Comparison of ENCODE assay signal across 10 mouse cellular contexts in the genomic region with DNA sequence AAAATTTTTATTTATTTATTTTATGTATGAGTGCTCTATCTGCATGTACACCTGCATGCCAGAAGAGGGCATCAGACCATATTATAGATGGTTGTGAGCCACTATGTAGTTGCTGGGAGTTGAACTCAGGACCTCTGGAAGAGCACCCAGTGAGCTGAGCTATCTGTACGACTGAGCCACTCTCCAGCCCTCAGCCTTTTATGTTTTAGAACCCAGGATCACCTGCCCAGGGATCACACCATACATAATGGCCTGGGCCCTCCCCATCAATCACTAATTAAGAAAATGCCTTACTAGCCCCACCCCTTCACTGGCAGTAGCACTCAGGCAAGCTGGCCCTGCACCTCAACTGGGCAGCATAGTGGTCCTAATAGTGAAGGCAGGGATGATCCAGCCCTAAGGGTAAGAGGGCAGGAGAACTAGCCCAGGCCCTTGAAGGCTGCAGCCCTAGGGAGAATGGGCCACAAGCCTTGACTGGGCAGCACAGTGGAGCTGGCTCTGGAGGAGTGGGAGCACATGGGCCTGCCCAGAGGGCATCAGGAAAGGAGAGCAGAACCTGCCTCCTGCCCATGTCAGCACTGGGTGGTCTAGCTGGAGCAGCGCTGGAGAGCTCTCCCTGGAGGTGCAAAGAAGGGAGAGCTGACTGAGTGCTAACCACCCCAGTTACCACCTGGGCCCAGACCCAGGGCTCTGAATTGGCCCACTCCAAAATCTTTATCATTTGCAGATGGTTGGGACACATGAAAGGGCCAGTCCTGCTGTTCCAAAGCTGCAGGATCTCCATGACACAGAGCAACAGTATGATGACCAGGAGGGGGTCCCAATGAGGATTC. TPM values are rescaled to one million over a fixed set of nuclear protein-coding genes. Genes with fewer than 3 reads are reported as not detected.
DNase-seq lines count a peak whose midpoint lies in the region; ATAC-seq and TF ChIP-seq lines count a peak whose summit lies in the region.
"Had no signal": no experiment of that assay in that cellular context is flagged by ENCODE, and none has a peak within 500 bp of the region (broad histone marks: within the 10 kb centered on the region; RNA-seq: fewer than 3 reads in every experiment).

No protein-coding gene starts in this region.

- TF ChIP-seq CTCF in midbrain, postnatal 0 days (IDR thresholded peaks at IDR 0.05): no peak
- TF ChIP-seq CTCF in hindbrain, postnatal 0 days (IDR thresholded peaks at IDR 0.05; ENCODE audit: low read depth): no peak
- TF ChIP-seq CTCF in thymus, adult 2 months (IDR thresholded peaks at IDR 0.05; ENCODE audit: borderline replicate concordance, control insufficient read depth, extremely low read depth, insufficient read depth, low read length, poor library complexity): no peak

- H3K9me3 ChIP-seq in intestine, embryonic 14.5 days (ENCODE audit: control insufficient read depth, low read length): peaks cover 4% of the 10 kb centered on the region; the same call in 1 of the 2 replicates
- H3K9me3 ChIP-seq in intestine, embryonic 16.5 days (ENCODE audit: control insufficient read depth, low read length): no peaks in the 10 kb centered on the region
- no peaks in the 10 kb centered on the region for H3K9me3 ChIP-seq in midbrain, embryonic 11.5 days (ENCODE audit: control insufficient read depth, low read length)
- no peaks in the 10 kb centered on the region for H3K9me3 ChIP-seq in midbrain, postnatal 0 days (ENCODE audit: low read length)
- no peaks in the 10 kb centered on the region for H3K9me3 ChIP-seq in forebrain, embryonic 14.5 days (replicated peaks; ENCODE audit: control insufficient read depth, low read length)
- no peaks in the 10 kb centered on the region for H3K9me3 ChIP-seq in hindbrain, postnatal 0 days (ENCODE audit: low read length)
- H3K9me3 ChIP-seq: neural tube, embryonic 12.5 days had no signal

- no peaks in the 10 kb centered on the region for H3K36me3 ChIP-seq in intestine, embryonic 14.5 days (ENCODE audit: control insufficient read depth, insufficient read depth, low read length)
- no peaks in the 10 kb centered on the region for H3K36me3 ChIP-seq in intestine, embryonic 16.5 days (ENCODE audit: control insufficient read depth, insufficient read depth, low read length)
- H3K36me3 ChIP-seq in midbrain, embryonic 11.5 days (ENCODE audit: control insufficient read depth, insufficient read depth, low read length): no peaks in the 10 kb centered on the region
- no peaks in the 10 kb centered on the region for H3K36me3 ChIP-seq in midbrain, postnatal 0 days (ENCODE audit: insufficient read depth, low read length)
- no peaks in the 10 kb centered on the region for H3K36me3 ChIP-seq in forebrain, embryonic 14.5 days (ENCODE audit: control insufficient read depth, insufficient read depth, low read length)
- no peaks in the 10 kb centered on the region for H3K36me3 ChIP-seq in hindbrain, postnatal 0 days (ENCODE audit: insufficient read depth, low read length)
- no peaks in the 10 kb centered on the region for H3K36me3 ChIP-seq in thymus, adult 2 months (ENCODE audit: control insufficient read depth, insufficient read depth, low read length)
- H3K36me3 ChIP-seq: neural tube, embryonic 12.5 days had no signal

- no peak overlapping the region for H3K27ac ChIP-seq in intestine, embryonic 14.5 days (ENCODE audit: low read depth)
- H3K27ac ChIP-seq in intestine, embryonic 16.5 days (ENCODE audit: low read length): no peak overlapping the region
- no peak overlapping the region for H3K27ac ChIP-seq in midbrain, embryonic 11.5 days (ENCODE audit: low read depth, low read length)
- no peak overlapping the region for H3K27ac ChIP-seq in midbrain, postnatal 0 days (ENCODE audit: low read depth, low read length)
- no peak overlapping the region for H3K27ac ChIP-seq in forebrain, embryonic 14.5 days (ENCODE audit: low read depth, low read length)
- no peak overlapping the region for H3K27ac ChIP-seq in hindbrain, postnatal 0 days
- no peak overlapping the region for H3K27ac ChIP-seq in thymus, adult 2 months (ENCODE audit: control insufficient read depth, insufficient read depth, low read length)
- H3K27ac ChIP-seq: kidney, postnatal 0 days; neural tube, embryonic 12.5 days had no signal

- H3K27me3 ChIP-seq in intestine, embryonic 14.5 days (replicated peaks; ENCODE audit: control insufficient read depth, insufficient read depth, low read length): no peaks in the 10 kb centered on the region
- no peaks in the 10 kb centered on the region for H3K27me3 ChIP-seq in intestine, embryonic 16.5 days (replicated peaks; ENCODE audit: control insufficient read depth, insufficient read depth, low read length)
- H3K27me3 ChIP-seq in midbrain, embryonic 11.5 days (ENCODE audit: control insufficient read depth, insufficient read depth, low read length): no peaks in the 10 kb centered on the region
- 0 out of 2 replicates have a peak, but pooled peaks cover 5% of the 10 kb centered on the region for H3K27me3 ChIP-seq in midbrain, postnatal 0 days (ENCODE audit: insufficient read depth, low read length)
- H3K27me3 ChIP-seq in forebrain, embryonic 14.5 days (replicated peaks; ENCODE audit: control insufficient read depth, insufficient read depth, low read length): no peaks in the 10 kb centered on the region
- no peaks in the 10 kb centered on the region for H3K27me3 ChIP-seq in hindbrain, postnatal 0 days (ENCODE audit: insufficient read depth, low read length)
- H3K27me3 ChIP-seq in thymus, adult 2 months (ENCODE audit: control insufficient read depth, insufficient read depth, low read length): no peaks in the 10 kb centered on the region
- H3K27me3 ChIP-seq: neural tube, embryonic 12.5 days had no signal

- H3K4me2 ChIP-seq in intestine, embryonic 14.5 days (ENCODE audit: low read length): no peak overlapping the region
- no peak overlapping the region for H3K4me2 ChIP-seq in intestine, embryonic 16.5 days (ENCODE audit: low read depth, low read length)
- no peak overlapping the region for H3K4me2 ChIP-seq in midbrain, embryonic 11.5 days
- no peak overlapping the region for H3K4me2 ChIP-seq in midbrain, postnatal 0 days (ENCODE audit: low read depth, low read length, poor library complexity, severe bottlenecking)
- H3K4me2 ChIP-seq in forebrain, embryonic 14.5 days (ENCODE audit: low read length): no peak overlapping the region
- H3K4me2 ChIP-seq in hindbrain, postnatal 0 days (ENCODE audit: low read depth, low read length): no peak overlapping the region

- 84% methylated on average over 2 of the region's 2 CpGs for WGBS in intestine, embryonic 14.5 days
- WGBS in intestine, embryonic 16.5 days: 75% methylated on average over 2 of the region's 2 CpGs
- 79% methylated on average over 2 of the region's 2 CpGs for WGBS in midbrain, embryonic 11.5 days
- WGBS in midbrain, postnatal 0 days: 72% methylated on average over 2 of the region's 2 CpGs
- 83% methylated on average over 2 of the region's 2 CpGs for WGBS in forebrain, embryonic 14.5 days
- WGBS in hindbrain, postnatal 0 days: 65% methylated on average over 2 of the region's 2 CpGs
- WGBS in thymus, adult 2 months: 95% methylated on average over 2 of the region's 2 CpGs

- TF ChIP-seq POLR2A in thymus, adult 2 months (IDR thresholded peaks at IDR 0.05; ENCODE audit: control insufficient read depth, extremely low read depth, insufficient read depth, low read length, poor library complexity): no peak

- 0 out of 2 replicates have a peak, but pooled peaks cover 3% of the 10 kb centered on the region for H3K4me1 ChIP-seq in intestine, embryonic 14.5 days (replicated peaks; ENCODE audit: control insufficient read depth, insufficient read depth, low read length)
- H3K4me1 ChIP-seq in intestine, embryonic 16.5 days (ENCODE audit: control insufficient read depth, insufficient read depth, low read length): peaks cover 7% of the 10 kb centered on the region; the same call in 1 of the 2 replicates
- 0 out of 2 replicates have a peak, but pooled peaks cover 3% of the 10 kb centered on the region for H3K4me1 ChIP-seq in midbrain, embryonic 11.5 days (ENCODE audit: control insufficient read depth, insufficient read depth, low read length)
- H3K4me1 ChIP-seq in midbrain, postnatal 0 days (ENCODE audit: insufficient read depth, low read length): peaks cover 4% of the 10 kb centered on the region
- H3K4me1 ChIP-seq in forebrain, embryonic 14.5 days (ENCODE audit: control insufficient read depth, insufficient read depth, low read length): 0 out of 2 replicates have a peak, but pooled peaks cover 4% of the 10 kb centered on the region
- no peaks in the 10 kb centered on the region for H3K4me1 ChIP-seq in hindbrain, postnatal 0 days (ENCODE audit: insufficient read depth, low read length)
- H3K4me1 ChIP-seq in thymus, adult 2 months (replicated peaks; ENCODE audit: control insufficient read depth, insufficient read depth, low read length): peaks cover 9% of the 10 kb centered on the region

- ATAC-seq in intestine, embryonic 14.5 days (replicated peaks; ENCODE audit: low FRiP score, low TSS enrichment, low read depth): peak; percentile 40; the same call in 1 of the 2 replicates
- ATAC-seq in intestine, embryonic 16.5 days: no peak
- ATAC-seq in midbrain, embryonic 11.5 days (ENCODE audit: low FRiP score): no peak; the same call in 1 of the 2 replicates
- ATAC-seq in midbrain, postnatal 0 days (ENCODE audit: low FRiP score): no peak
- peak; percentile 8; the same call in 1 of the 2 replicates for ATAC-seq in forebrain, embryonic 14.5 days
- ATAC-seq in hindbrain, postnatal 0 days: peak; percentile 28; the same call in 1 of the 2 replicates
- no peak for ATAC-seq in megakaryocyte-erythroid progenitor cell, adult 5-6 weeks (replicated peaks; ENCODE audit: low FRiP score, low TSS enrichment, poor library complexity, severe bottlenecking)

- no peak overlapping the region for H3K9ac ChIP-seq in intestine, embryonic 14.5 days (ENCODE audit: low read length)
- no peak overlapping the region for H3K9ac ChIP-seq in intestine, embryonic 16.5 days (ENCODE audit: low read depth, low read length)
- H3K9ac ChIP-seq in midbrain, embryonic 11.5 days (ENCODE audit: low read length): no peak overlapping the region
- H3K9ac ChIP-seq in midbrain, postnatal 0 days (replicated peaks; ENCODE audit: low read length, poor library complexity, severe bottlenecking): no peak overlapping the region
- no peak overlapping the region for H3K9ac ChIP-seq in forebrain, embryonic 14.5 days (ENCODE audit: low read length)
- H3K9ac ChIP-seq in hindbrain, postnatal 0 days (replicated peaks; ENCODE audit: low read length): no peak overlapping the region

- DNase-seq in intestine, embryonic 14.5 days (ENCODE audit: low spot score): no peak
- DNase-seq in midbrain, embryonic 11.5 days (ENCODE audit: low spot score, missing footprints): peak; percentile 72
- DNase-seq in midbrain, postnatal 0 days (ENCODE audit: low spot score): no peak
- DNase-seq in forebrain, embryonic 14.5 days (ENCODE audit: low spot score): no peak
- no peak for DNase-seq in hindbrain, postnatal 0 days (ENCODE audit: low spot score)
- no peak for DNase-seq in thymus, adult 2 months

- no peak overlapping the region for H3K4me3 ChIP-seq in intestine, embryonic 14.5 days (ENCODE audit: low read depth, low read length)
- H3K4me3 ChIP-seq in intestine, embryonic 16.5 days (ENCODE audit: low read length): no peak overlapping the region
- H3K4me3 ChIP-seq in midbrain, embryonic 11.5 days (ENCODE audit: low read depth, low read length): no peak overlapping the region
- no peak overlapping the region for H3K4me3 ChIP-seq in midbrain, postnatal 0 days (ENCODE audit: low read depth, low read length)
- no peak overlapping the region for H3K4me3 ChIP-seq in forebrain, embryonic 14.5 days (ENCODE audit: low read depth, low read length)
- no peak overlapping the region for H3K4me3 ChIP-seq in hindbrain, postnatal 0 days (ENCODE audit: low read length)
- H3K4me3 ChIP-seq in thymus, adult 2 months (ENCODE audit: control insufficient read depth, insufficient read depth, low read length): no peak overlapping the region

RNA-seq across cellular contexts. Expression of a gene that starts 0.8 kb away (rescaled TPM):
- polyA plus RNA-seq in intestine, embryonic 14.5 days (2014; fragmentation: Nextera tagmentation; extraction: Ambion mirVana): 0.20 and 0.26 TPM in 2 replicates
- 0.12 and 0.13 TPM in 2 replicates for polyA plus RNA-seq in intestine, embryonic 16.5 days (2015; fragmentation: Nextera tagmentation; extraction: Ambion mirVana)
- polyA plus RNA-seq in midbrain, embryonic 11.5 days (2014; fragmentation: Nextera tagmentation; extraction: Ambion mirVana): 0.57 and 1.0 TPM in 2 replicates
- 7.3 and 10.1 TPM in 2 replicates for total RNA-seq in midbrain, postnatal 0 days (2014; rRNA removed)
- 7.1 and 10.6 TPM in 2 replicates for polyA plus RNA-seq in midbrain, postnatal 0 days (2015; fragmentation: Nextera tagmentation; extraction: Ambion mirVana)
- 2.8 and 4.9 TPM in 2 replicates for polyA plus RNA-seq in forebrain, embryonic 14.5 days (2014; fragmentation: Nextera tagmentation; extraction: Ambion mirVana)
- 7.5 and 8.6 TPM in 2 replicates for total RNA-seq in hindbrain, postnatal 0 days (2014; rRNA removed)
- 7.8 and 10.4 TPM in 2 replicates for polyA plus RNA-seq in hindbrain, postnatal 0 days (2015; fragmentation: Nextera tagmentation; extraction: Ambion mirVana)
- 1.1 TPM in 2 replicates for polyA plus RNA-seq in thymus, adult 2 months (2012; rRNA removed)
- total RNA-seq in megakaryocyte-erythroid progenitor cell, adult 5-6 weeks (2014; fragmentation: Nextera tagmentation): not detected in 2 replicates
- not detected in 2 replicates for total RNA-seq in megakaryocyte-erythroid progenitor cell, adult 5-6 weeks (2017)

RNA-seq across cellular contexts. Expression of a gene that starts 12.1 kb away (rescaled TPM):
- polyA plus RNA-seq in intestine, embryonic 14.5 days (2014; fragmentation: Nextera tagmentation; extraction: Ambion mirVana): 7.5 and 9.9 TPM in 2 replicates
- polyA plus RNA-seq in intestine, embryonic 16.5 days (2015; fragmentation: Nextera tagmentation; extraction: Ambion mirVana): 14.4 and 15.4 TPM in 2 replicates
- polyA plus RNA-seq in midbrain, embryonic 11.5 days (2014; fragmentation: Nextera tagmentation; extraction: Ambion mirVana): 3.0 and 3.1 TPM in 2 replicates
- 0.93 and 1.3 TPM in 2 replicates for total RNA-seq in midbrain, postnatal 0 days (2014; rRNA removed)
- polyA plus RNA-seq in midbrain, postnatal 0 days (2015; fragmentation: Nextera tagmentation; extraction: Ambion mirVana): 1.6 and 2.0 TPM in 2 replicates
- 0.94 and 2.1 TPM in 2 replicates for polyA plus RNA-seq in forebrain, embryonic 14.5 days (2014; fragmentation: Nextera tagmentation; extraction: Ambion mirVana)
- 2.6 and 4.3 TPM in 2 replicates for total RNA-seq in hindbrain, postnatal 0 days (2014; rRNA removed)
- polyA plus RNA-seq in hindbrain, postnatal 0 days (2015; fragmentation: Nextera tagmentation; extraction: Ambion mirVana): 2.2 and 2.5 TPM in 2 replicates
- 89.0 and 114 TPM in 2 replicates for polyA plus RNA-seq in thymus, adult 2 months (2012; rRNA removed)
- total RNA-seq in megakaryocyte-erythroid progenitor cell, adult 5-6 weeks (2014; fragmentation: Nextera tagmentation): 5.9 and 11.4 TPM in 2 replicates
- total RNA-seq in megakaryocyte-erythroid progenitor cell, adult 5-6 weeks (2017): 8.2 and 11.3 TPM in 2 replicates

Comparison
In these comparisons a context has a peak if more than half of its experiments do, and no peak if none do; other contexts are left out.
1. ATAC-seq: peak in intestine, embryonic 14.5 days (single experiment), forebrain, embryonic 14.5 days (single experiment) and hindbrain, postnatal 0 days (single experiment); none in intestine, embryonic 16.5 days (single experiment), midbrain, embryonic 11.5 days (single experiment), midbrain, postnatal 0 days (single experiment) and megakaryocyte-erythroid progenitor cell, adult 5-6 weeks (single experiment).